Mouse (Mus musculus) heart, adult 18-20 months (tissue): Measurements from ENCODE around the gene Cttnbp2. TPM values are rescaled to one million over a fixed set of nuclear protein-coding genes. Genes with fewer than 3 reads are reported as not detected.
A peak's percentile ranks its signal among the peaks of the same experiment; 100 is the strongest.

ENCODE experiments used
- DNase-seq, 2 experiments: peaks; one replicate each; pipeline ENCODE4 v3.0.0; 2021 to 2022; ENCODE audit warnings: mixed read lengths in 1 of 2
- long read RNA-seq, 2 experiments: library from polyadenylated mRNA; stranded (forward); transcript quantifications; one replicate each; pipeline ENCODE4 v2.0.0; 2021
- total RNA-seq, 2 experiments: library from RNA; stranded (reverse); gene quantifications; 2 replicates each; pipeline ENCODE4 v1.2.3; 2021

The Cttnbp2 gene
- total RNA-seq: 1 to 10 TPM; 1.5 to 2.0 TPM
- long read RNA-seq, experiment 1: 0 reads
- long read RNA-seq, experiment 2: 0 reads

- DNase-seq: peak; percentile 51 to 63
Observed at GRCm38 (mm10) chr6:18514480-18515352, at the start of gene Cttnbp2. Gene Cttnbp2 (minus strand): TSS chr6:18514843.

- no peak for DNase-seq
Observed at GRCm38 (mm10) chr6:18559019-18559418, 44.4 kb upstream of the Cttnbp2 start.

GRCm38 (mm10) chr6:18547516-18548465, 33.1 kb upstream of the Cttnbp2 start:
- no peak for DNase-seq

GRCm38 (mm10) chr6:18543878-18544277, 29.2 kb upstream of the Cttnbp2 start:
- DNase-seq: no peak

- DNase-seq: no peak
Observed at GRCm38 (mm10) chr6:18540396-18540795, 25.8 kb upstream of the Cttnbp2 start.

GRCm38 (mm10) chr6:18530394-18530793, 15.8 kb upstream of the Cttnbp2 start:
- no peak for DNase-seq

- DNase-seq: no peak
Observed at GRCm38 (mm10) chr6:18517626-18518025, 3.0 kb upstream of the Cttnbp2 start.

- peak in 1 of 2 experiments; percentile 8 for DNase-seq
Observed at GRCm38 (mm10) chr6:18513611-18514473, 801 bp downstream of the Cttnbp2 start.

GRCm38 (mm10) chr6:18511886-18512285, 2.8 kb downstream of the Cttnbp2 start:
- DNase-seq: no peak

GRCm38 (mm10) chr6:18508036-18508435, 6.6 kb downstream of the Cttnbp2 start:
- DNase-seq: peak; percentile 12 to 14

GRCm38 (mm10) chr6:18499833-18500232, 14.8 kb downstream of the Cttnbp2 start:
- no peak for DNase-seq

- no peak for DNase-seq
Observed at GRCm38 (mm10) chr6:18492977-18493376, 21.7 kb downstream of the Cttnbp2 start.

GRCm38 (mm10) chr6:18492248-18492901, 22.3 kb downstream of the Cttnbp2 start:
- DNase-seq: no peak

GRCm38 (mm10) chr6:18485087-18485486, 29.6 kb downstream of the Cttnbp2 start:
- no peak for DNase-seq

GRCm38 (mm10) chr6:18484061-18484460, 30.6 kb downstream of the Cttnbp2 start:
- no peak for DNase-seq

- no peak for DNase-seq
Observed at GRCm38 (mm10) chr6:18482546-18482945, 32.1 kb downstream of the Cttnbp2 start.

GRCm38 (mm10) chr6:18481781-18482180, 32.9 kb downstream of the Cttnbp2 start:
- DNase-seq: no peak

GRCm38 (mm10) chr6:18477313-18477930, 37.2 kb downstream of the Cttnbp2 start:
- DNase-seq: no peak

GRCm38 (mm10) chr6:18474983-18475382, 39.7 kb downstream of the Cttnbp2 start:
- DNase-seq: no peak

GRCm38 (mm10) chr6:18474541-18474940, 40.1 kb downstream of the Cttnbp2 start:
- no peak for DNase-seq

GRCm38 (mm10) chr6:18469206-18469605, 45.4 kb downstream of the Cttnbp2 start:
- DNase-seq: no peak
